In the genomic region with DNA sequence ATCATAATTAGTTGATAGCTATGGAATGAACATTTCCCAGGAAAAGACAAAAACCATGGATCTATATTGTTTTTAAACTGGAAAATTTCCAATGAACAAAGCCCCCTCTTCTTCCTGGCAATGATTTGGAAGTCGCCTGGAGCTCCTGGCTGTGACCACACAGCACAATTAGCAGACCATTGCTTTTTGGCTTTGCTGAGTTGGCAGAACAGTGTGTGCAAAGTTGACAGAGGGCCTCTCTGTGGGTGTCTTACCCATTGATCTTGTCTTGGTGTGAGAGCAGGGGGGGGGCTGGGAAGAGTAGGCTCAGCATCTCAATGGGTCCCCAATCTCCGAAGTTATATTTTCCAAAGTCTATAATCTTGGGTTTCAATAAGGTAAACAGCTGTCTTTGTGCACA, we compare ENCODE assay signal across 19 mouse cellular contexts.
A peak's percentile ranks its signal among the peaks of the same experiment; 100 is the strongest.
DNase-seq lines count a peak whose midpoint lies in the region; ATAC-seq lines count a peak whose summit lies in the region.
"Had no signal": no experiment of that assay in that cellular context is flagged by ENCODE, and none has a peak within 500 bp of the region (broad histone marks: within the 10 kb centered on the region; RNA-seq: fewer than 3 reads in every experiment).

No protein-coding gene starts in this region.

- ATAC-seq in megakaryocyte, adult 5-6 weeks (ENCODE audit: poor library complexity, severe bottlenecking): no peak
- ATAC-seq: forebrain, embryonic 14.5 days; forebrain, postnatal 0 days; intestine, embryonic 15.5 days had no signal

- intact Hi-C loops in left cerebral cortex, postnatal 4 days (cut with DNase I): no loop called here

- DNase-seq in cerebellum, postnatal 10 days: peak; percentile 68 to 84
- DNase-seq in cerebellum, adult 11 months: no peak
- DNase-seq in left cerebral cortex, postnatal 4 days: peak; percentile 65
- no peak for DNase-seq in left cerebral cortex, adult 18-20 months (ENCODE audit: low spot score in 2 of 2)
- peak; percentile 3 for DNase-seq in R1 (ENCODE audit: low read depth, low spot score)
- DNase-seq: adrenal gland, postnatal 10 days; adrenal gland, postnatal 36 days; cerebellum, adult 8-10 months; cerebellum, postnatal 25 days; forebrain, postnatal 0 days; gastrocnemius, adult 2 months; gastrocnemius, postnatal 14 days; heart, adult 18-20 months; heart, postnatal 10 days; heart, postnatal 36 days; kidney, adult 11 months had no signal

Comparison
In these comparisons a context has a peak if more than half of its experiments do, and no peak if none do; other contexts are left out.
1. DNase-seq: peak in cerebellum, postnatal 10 days (2 of 2), left cerebral cortex, postnatal 4 days (single experiment) and R1 (single experiment); none in cerebellum, adult 11 months (single experiment) and left cerebral cortex, adult 18-20 months (0 of 2).